Mouse (Mus musculus) layer of hippocampus, postnatal 25 days (tissue): ENCODE results near the gene Zcchc4. TPM values are rescaled to one million over a fixed set of nuclear protein-coding genes. Genes with fewer than 3 reads are reported as not detected.

ENCODE experiments used
- DNase-seq, 2 experiments: peaks; one replicate each; pipeline ENCODE4 v3.0.0; 2022; ENCODE audit warnings: mixed read lengths in 2 of 2, low spot score in 1 of 2; ENCODE audit errors: extremely low spot score in 1 of 2
- total RNA-seq, 2 experiments: library from RNA; stranded (reverse); gene quantifications; 2 replicates each; pipeline ENCODE4 v1.2.3; 2021

The Zcchc4 gene
- total RNA-seq, 2 experiments from 2014 or later, result 9.4 to 9.8 TPM

- DNase-seq, result no peak
These were observed 93.9 kb downstream of the Zcchc4 start for GRCm38 (mm10) chr5:52868918-52869703.

GRCm38 (mm10) chr5:52871461-52871860, 96.3 kb downstream of the Zcchc4 start:
- DNase-seq, result no peak

- no peak for DNase-seq
These were observed 96.8 kb downstream of the Zcchc4 start for GRCm38 (mm10) chr5:52871986-52872385.

Other genes with a start within 250 kb of the Zcchc4 start
- 10 to 100 TPM; 23.7 to 24.9 TPM for gene Lgi2, start 208.9 kb upstream of the Zcchc4 start, total RNA-seq
- gene Sepsecs, start 105.7 kb upstream of the Zcchc4 start, total RNA-seq, result 10 to 100 TPM in 1 of 2 experiments, 1 to 10 TPM in 1; 8.3 to 10.4 TPM
- 1 to 10 TPM; 1.2 to 2.0 TPM for gene Pi4k2b, start 33.8 kb upstream of the Zcchc4 start, total RNA-seq
- 10 to 100 TPM; 66.5 to 78.4 TPM for gene Anapc4, start 58.6 kb downstream of the Zcchc4 start, total RNA-seq